Mouse (Mus musculus): Measurements from ENCODE around the gene Rsph9. TPM values are rescaled to one million over a fixed set of nuclear protein-coding genes. Genes with fewer than 3 reads are reported as not detected.

Rsph9 gene
- total RNA-seq, 2 experiments from 2014 or later, result 17.9 to 21.9 TPM

Other genes starting within 250 kb of the Rsph9 start
- 10 to 100 TPM; 61.1 to 88.1 TPM for gene Vegfa, start 111.8 kb downstream of the Rsph9 start, total RNA-seq (2021)
- gene Mrps18a, start 33.2 kb downstream of the Rsph9 start, total RNA-seq (2021), result 10 to 100 TPM; 85.6 to 86.3 TPM
- 10 to 100 TPM; 13.5 to 14.3 TPM for gene Mad2l1bp, start 9.3 kb upstream of the Rsph9 start, total RNA-seq (2021)
- gene Gtpbp2, start 16.8 kb upstream of the Rsph9 start, total RNA-seq (2021), result 100 to 1,000 TPM; 102 to 116 TPM
- 1 to 10 TPM; 6.1 to 6.3 TPM for gene Polh, start 58.4 kb upstream of the Rsph9 start, total RNA-seq (2021)
- gene Xpo5, start 58.6 kb upstream of the Rsph9 start, total RNA-seq (2021), result 10 to 100 TPM; 38.6 to 41.9 TPM
- 10 to 100 TPM; 37.3 to 42.1 TPM for gene Polr1c, start 103.8 kb upstream of the Rsph9 start, total RNA-seq (2021)
- 10 to 100 TPM; 76.0 to 87.1 TPM for gene Yipf3, start 103.9 kb upstream of the Rsph9 start, total RNA-seq (2021)
- 10 to 100 TPM; 60.1 to 63.7 TPM for gene Lrrc73, start 109.3 kb upstream of the Rsph9 start, total RNA-seq (2021)
- 10 to 100 TPM; 37.7 to 48.9 TPM for gene Tjap1, start 138.8 kb upstream of the Rsph9 start, total RNA-seq (2021)
- gene Dlk2, start 153.2 kb upstream of the Rsph9 start, total RNA-seq (2021), result 10 to 100 TPM; 65.7 to 67.5 TPM
- gene Abcc10, start 184.1 kb upstream of the Rsph9 start, total RNA-seq (2021), result 1 to 10 TPM; 6.9 to 9.2 TPM
- gene Zfp318, start 239.5 kb upstream of the Rsph9 start, total RNA-seq (2021), result 10 to 100 TPM; 46.2 to 50.5 TPM